Mouse (Mus musculus): ENCODE data around the gene Alx3.

DNA sequence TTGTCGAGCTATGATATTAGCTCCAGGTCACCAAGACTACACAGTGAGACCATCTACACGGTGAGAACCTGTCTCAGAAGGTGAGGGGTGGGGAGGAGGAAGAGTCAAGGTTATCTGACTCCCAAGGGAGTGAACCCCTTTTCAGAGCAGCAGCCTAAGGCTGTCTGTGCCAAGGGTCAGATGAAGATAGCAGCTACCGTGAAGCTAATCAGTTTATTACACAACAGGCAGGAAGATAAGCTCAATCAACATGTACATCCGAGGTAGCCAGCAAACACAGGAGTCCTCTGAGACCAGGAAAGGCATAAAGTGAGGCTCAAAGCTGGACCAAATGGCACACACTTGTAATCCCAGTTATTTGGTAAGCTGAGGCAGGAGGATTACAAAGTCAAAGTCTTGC is 14.0 kb downstream of the Alx3 start:
- TF ChIP-seq GATA1 (IDR thresholded peaks at IDR 0.05; ENCODE audit: borderline replicate concordance, low read length) (no peak), FLI1 (IDR thresholded peaks at IDR 0.05; ENCODE audit: low read length) (no peak)
